Mouse (Mus musculus): ENCODE measurements around the gene AI661453. TPM values are rescaled to one million over a fixed set of nuclear protein-coding genes. Genes with fewer than 3 reads are reported as not detected.

The AI661453 gene
- polyA plus RNA-seq, 1 experiment, result not detected

GRCm38 (mm10) chr17:47448523-47449372, 12.3 kb downstream of the AI661453 start:
- H3K36me3 ChIP-seq (ENCODE audit: control insufficient read depth), result no peaks in the 10 kb centered on the region
- H3K27me3 ChIP-seq (ENCODE audit: control insufficient read depth), result no peaks in the 10 kb centered on the region
- TF ChIP-seq TAL1 (IDR thresholded peaks at IDR 0.05; ENCODE audit: low read length) (no peak), GATA1 (IDR thresholded peaks at IDR 0.05; ENCODE audit: low read length) (no peak)
- H3K4me3 ChIP-seq (replicated peaks), result no peak overlapping the region
- H3K9me3 ChIP-seq (ENCODE audit: control insufficient read depth, low read length), result no peaks in the 10 kb centered on the region
- H3K4me1 ChIP-seq (ENCODE audit: control insufficient read depth), result peaks cover 12% of the 10 kb centered on the region

GRCm38 (mm10) chr17:47449432-47449831, 13.0 kb downstream of the AI661453 start:
- Histone ChIP-seq H3K4me3 (replicated peaks) (no peak overlapping the region), H3K27me3 (ENCODE audit: control insufficient read depth) (no peaks in the 10 kb centered on the region), H3K9me3 (ENCODE audit: control insufficient read depth, low read length) (no peaks in the 10 kb centered on the region), H3K36me3 (ENCODE audit: control insufficient read depth) (no peaks in the 10 kb centered on the region), H3K4me1 (ENCODE audit: control insufficient read depth) (peaks cover 12% of the 10 kb centered on the region)
- no peak for TF ChIP-seq TAL1 (IDR thresholded peaks at IDR 0.05; ENCODE audit: low read length)
- no peak for TF ChIP-seq GATA1 (IDR thresholded peaks at IDR 0.05; ENCODE audit: low read length)

DNA sequence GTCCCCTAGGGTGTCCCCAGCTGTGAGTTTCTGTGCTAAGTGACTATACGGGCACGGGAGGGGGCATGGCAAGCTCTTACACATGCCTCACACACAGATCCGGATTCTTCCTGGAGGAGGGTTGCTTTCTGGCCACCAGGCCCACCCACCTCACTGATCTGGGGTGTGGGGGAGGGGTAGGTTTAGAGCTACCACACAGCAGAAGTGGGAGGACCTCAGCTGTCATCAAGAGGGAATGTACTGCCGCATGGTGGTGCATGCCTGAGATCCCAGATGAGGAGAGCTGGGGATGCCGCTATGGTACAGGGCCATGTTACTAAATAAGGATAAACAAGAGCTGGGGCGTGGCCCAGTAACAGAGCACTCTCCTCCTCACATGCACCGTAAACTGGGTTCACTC, 13.8 kb downstream of the AI661453 start:
- Histone ChIP-seq H3K4me1 (ENCODE audit: control insufficient read depth) (peaks cover 15% of the 10 kb centered on the region), H3K27me3 (ENCODE audit: control insufficient read depth) (no peaks in the 10 kb centered on the region), H3K4me3 (replicated peaks) (no peak overlapping the region), H3K36me3 (ENCODE audit: control insufficient read depth) (no peaks in the 10 kb centered on the region), H3K9me3 (ENCODE audit: control insufficient read depth, low read length) (no peaks in the 10 kb centered on the region)
- TF ChIP-seq GATA1 (IDR thresholded peaks at IDR 0.05; ENCODE audit: low read length), result no peak
- no peak for TF ChIP-seq TAL1 (IDR thresholded peaks at IDR 0.05; ENCODE audit: low read length)

GRCm38 (mm10) chr17:47450880-47451565, 14.6 kb downstream of the AI661453 start:
- no peaks in the 10 kb centered on the region for H3K27me3 ChIP-seq (ENCODE audit: control insufficient read depth)
- peaks cover 11% of the 10 kb centered on the region for H3K4me1 ChIP-seq (ENCODE audit: control insufficient read depth)
- TF ChIP-seq GATA1 (IDR thresholded peaks at IDR 0.05; ENCODE audit: low read length), result no peak
- no peak for TF ChIP-seq TAL1 (IDR thresholded peaks at IDR 0.05; ENCODE audit: low read length)
- H3K4me3 ChIP-seq (replicated peaks), result no peak overlapping the region
- no peaks in the 10 kb centered on the region for H3K36me3 ChIP-seq (ENCODE audit: control insufficient read depth)
- no peaks in the 10 kb centered on the region for H3K9me3 ChIP-seq (ENCODE audit: control insufficient read depth, low read length)

DNA sequence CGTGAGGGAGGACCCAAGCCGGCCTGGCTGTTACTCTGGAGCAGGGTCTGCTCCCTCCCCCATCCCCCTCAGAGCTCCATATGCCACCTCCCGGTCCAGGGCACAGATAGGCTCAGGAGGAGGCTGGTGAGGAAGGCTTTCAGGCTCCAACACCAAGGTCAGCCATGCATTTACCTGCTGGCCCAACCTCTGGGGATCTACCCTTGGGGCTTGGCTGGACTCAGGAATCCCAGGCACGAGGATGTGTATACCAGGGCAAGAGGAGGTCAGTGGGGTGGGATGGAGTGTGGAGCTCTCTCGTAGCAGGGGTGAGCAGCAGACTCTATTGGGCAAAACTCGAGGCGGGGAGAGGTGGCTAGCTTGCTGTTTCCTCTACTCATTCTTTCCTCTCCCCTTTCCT, 16.5 kb downstream of the AI661453 start:
- Histone ChIP-seq H3K36me3 (ENCODE audit: control insufficient read depth) (no peaks in the 10 kb centered on the region), H3K27me3 (ENCODE audit: control insufficient read depth) (no peaks in the 10 kb centered on the region)
- TF ChIP-seq TAL1 (IDR thresholded peaks at IDR 0.05; ENCODE audit: low read length), result no peak
- TF ChIP-seq GATA1 (IDR thresholded peaks at IDR 0.05; ENCODE audit: low read length), result no peak

DNA sequence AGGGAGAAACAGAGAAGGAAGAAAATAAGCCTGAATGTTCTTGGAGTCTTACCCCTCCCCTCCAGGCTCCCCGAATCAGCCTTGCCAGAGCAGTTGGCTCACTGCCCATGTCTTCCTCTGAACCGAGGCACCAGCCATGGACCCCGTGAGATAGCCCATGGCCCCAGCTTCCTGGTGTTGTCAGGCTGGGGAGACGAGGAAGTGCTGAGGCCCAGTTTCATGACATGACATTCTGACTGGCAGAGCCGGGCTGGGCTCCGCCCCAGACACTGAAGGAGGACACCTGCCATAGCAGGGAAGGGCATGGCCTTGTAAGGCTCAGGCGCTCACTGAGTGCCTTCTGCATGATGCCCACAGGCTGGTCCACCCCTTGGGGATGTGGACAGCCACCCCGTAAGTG, 18.3 kb downstream of the AI661453 start:
- no peaks in the 10 kb centered on the region for H3K36me3 ChIP-seq (ENCODE audit: control insufficient read depth)
- H3K9me3 ChIP-seq (ENCODE audit: control insufficient read depth, low read length), result no peaks in the 10 kb centered on the region
- H3K4me1 ChIP-seq (ENCODE audit: control insufficient read depth), result peaks cover 7% of the 10 kb centered on the region; the same call in 1 of the 2 replicates
- no peaks in the 10 kb centered on the region for H3K27me3 ChIP-seq (ENCODE audit: control insufficient read depth)
- no peak overlapping the region for H3K4me3 ChIP-seq (replicated peaks)
- TF ChIP-seq TAL1 (IDR thresholded peaks at IDR 0.05; ENCODE audit: low read length) (no peak), GATA1 (IDR thresholded peaks at IDR 0.05; ENCODE audit: low read length) (no peak)

More for the DNA sequence above, 16.5 kb downstream of the AI661453 start:
- Histone ChIP-seq H3K4me1 (ENCODE audit: control insufficient read depth) (peaks cover 8% of the 10 kb centered on the region; the same call in 1 of the 2 replicates), H3K4me3 (replicated peaks) (no peak overlapping the region), H3K9me3 (ENCODE audit: control insufficient read depth, low read length) (no peaks in the 10 kb centered on the region)

- TF ChIP-seq TAL1 (IDR thresholded peaks at IDR 0.05; ENCODE audit: low read length), result no peak
- Histone ChIP-seq H3K27me3 (ENCODE audit: control insufficient read depth) (no peaks in the 10 kb centered on the region), H3K9me3 (ENCODE audit: control insufficient read depth, low read length) (no peaks in the 10 kb centered on the region), H3K36me3 (ENCODE audit: control insufficient read depth) (no peaks in the 10 kb centered on the region), H3K4me3 (replicated peaks) (no peak overlapping the region), H3K4me1 (ENCODE audit: control insufficient read depth) (peaks cover 14% of the 10 kb centered on the region; the same call in 1 of the 2 replicates)
Observed at GRCm38 (mm10) chr17:47458310-47458709, 21.9 kb downstream of the AI661453 start.

DNA sequence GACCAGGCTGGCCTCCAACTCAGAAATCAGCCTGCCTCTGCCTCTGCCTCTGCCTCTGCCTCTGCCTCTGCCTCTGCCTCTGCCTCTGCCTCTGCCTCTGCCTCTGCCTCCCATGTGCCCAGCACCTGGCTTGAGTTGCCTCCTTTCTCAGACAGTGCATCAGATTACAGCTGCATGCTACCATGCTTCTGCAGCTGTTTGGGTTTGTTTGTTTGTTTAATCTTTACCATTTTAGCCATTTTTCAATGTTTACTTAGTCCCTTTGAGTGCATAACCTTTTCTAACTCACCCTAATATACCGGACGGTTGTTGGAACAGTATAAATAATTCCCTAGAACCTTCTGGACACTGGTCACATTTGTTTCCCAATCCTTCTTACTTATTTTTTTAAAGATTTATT, 22.5 kb downstream of the AI661453 start:
- Histone ChIP-seq H3K27me3 (ENCODE audit: control insufficient read depth) (no peaks in the 10 kb centered on the region), H3K9me3 (ENCODE audit: control insufficient read depth, low read length) (no peaks in the 10 kb centered on the region), H3K36me3 (ENCODE audit: control insufficient read depth) (no peaks in the 10 kb centered on the region), H3K4me3 (replicated peaks) (no peak overlapping the region), H3K4me1 (ENCODE audit: control insufficient read depth) (peaks cover 14% of the 10 kb centered on the region; the same call in 1 of the 2 replicates)
- TF ChIP-seq TAL1 (IDR thresholded peaks at IDR 0.05; ENCODE audit: low read length) (no peak), GATA1 (IDR thresholded peaks at IDR 0.05; ENCODE audit: low read length) (no peak)

- Histone ChIP-seq H3K9me3 (ENCODE audit: control insufficient read depth, low read length) (no peaks in the 10 kb centered on the region), H3K4me3 (replicated peaks) (no peak overlapping the region), H3K27me3 (ENCODE audit: control insufficient read depth) (no peaks in the 10 kb centered on the region), H3K4me1 (ENCODE audit: control insufficient read depth) (peaks cover 14% of the 10 kb centered on the region; the same call in 1 of the 2 replicates), H3K36me3 (ENCODE audit: control insufficient read depth) (no peaks in the 10 kb centered on the region)
- no peak for TF ChIP-seq TAL1 (IDR thresholded peaks at IDR 0.05; ENCODE audit: low read length)
Observed at GRCm38 (mm10) chr17:47459341-47459919, 23.0 kb downstream of the AI661453 start.
